Mouse (Mus musculus): ENCODE measurements around the gene Trim45.

GRCm38 (mm10) chr3:100951531-100951930, 29.5 kb downstream of the Trim45 start:
- TF ChIP-seq CTCF (IDR thresholded peaks at IDR 0.05; ENCODE audit: low read depth): no peak
- no peak for TF ChIP-seq EP300 (IDR thresholded peaks at IDR 0.05; ENCODE audit: low read depth)

Measured in heart, postnatal 0 days (tissue).